8 mouse cellular contexts compared by ENCODE assay signal in the genomic region with DNA sequence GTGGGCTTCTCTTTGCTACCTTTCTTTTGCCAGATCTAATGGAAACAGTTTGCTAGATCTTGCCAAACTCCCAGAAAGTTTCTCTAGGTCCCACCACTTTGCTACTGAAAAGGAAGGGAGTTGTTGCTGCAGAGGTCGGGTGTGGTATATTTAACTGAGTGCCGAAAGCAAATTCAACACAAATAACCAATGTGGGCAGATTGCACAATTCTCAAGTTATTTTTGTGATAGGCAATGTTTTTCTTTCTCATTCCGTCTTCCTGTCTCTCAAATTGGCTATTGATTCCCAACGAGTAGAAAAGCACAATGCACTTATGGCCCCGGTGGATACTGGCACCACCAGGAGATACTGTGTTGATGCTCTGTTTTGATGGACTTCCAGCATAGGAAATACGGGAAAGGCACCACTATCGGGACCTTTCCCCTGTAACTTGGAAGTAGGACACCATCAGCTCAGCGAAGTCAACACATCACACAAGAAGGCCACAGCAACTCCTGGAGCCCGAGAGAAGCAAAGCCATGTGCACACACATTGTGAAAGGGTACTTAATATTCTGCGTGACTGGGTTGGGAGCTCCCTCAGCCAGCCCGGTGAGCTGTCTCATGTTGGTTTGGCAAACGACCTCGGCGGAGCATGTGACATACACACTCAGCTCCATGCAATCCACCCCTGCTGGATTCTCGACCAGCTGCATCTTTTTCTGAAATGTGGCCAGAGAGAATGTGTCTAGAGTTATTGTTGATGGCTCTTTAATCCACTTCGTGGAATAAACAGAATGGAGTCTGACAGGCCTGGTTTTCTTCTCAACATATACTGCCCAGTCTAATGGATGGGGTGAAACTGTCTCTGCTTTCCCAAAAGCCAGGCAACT. TPM values are rescaled to one million over a fixed set of nuclear protein-coding genes. Genes with fewer than 3 reads are reported as not detected.
A peak's percentile ranks its signal among the peaks of the same experiment; 100 is the strongest.
DNase-seq lines count a peak whose midpoint lies in the region; ATAC-seq and TF ChIP-seq lines count a peak whose summit lies in the region.

No protein-coding gene starts in this region.

- no peaks in the 10 kb centered on the region for H3K36me3 ChIP-seq in heart, embryonic 13.5 days

- 49% methylated on average over 16 of the region's 16 CpGs for WGBS in heart, embryonic 13.5 days

- no peak for TF ChIP-seq CTCF in cortical plate, adult 2 months (IDR thresholded peaks at IDR 0.05; ENCODE audit: extremely low read depth, insufficient read depth, low read length)

- peak overlapping the region; percentile 40 for H3K4me2 ChIP-seq in heart, embryonic 13.5 days

- H3K9me3 ChIP-seq in heart, embryonic 13.5 days: no peaks in the 10 kb centered on the region

- peak overlapping the region; percentile 92 for H3K27ac ChIP-seq in cortical plate, adult 2 months (ENCODE audit: insufficient read depth, low read length)
- H3K27ac ChIP-seq in heart, embryonic 13.5 days (replicated peaks): peak overlapping the region; percentile 69

- ATAC-seq in heart, embryonic 13.5 days (ENCODE audit: extremely low read depth, insufficient number of reproducible peaks, low FRiP score, low TSS enrichment): no peak
- ATAC-seq in megakaryocyte progenitor cell, adult 5-6 weeks (replicated peaks; ENCODE audit: poor library complexity): peak; percentile 82
- ATAC-seq in inflammation-experienced regulatory T-cells, adult 6 months: no peak

- no peak overlapping the region for H3K4me3 ChIP-seq in cortical plate, adult 2 months (ENCODE audit: insufficient read depth, low read length)
- H3K4me3 ChIP-seq in heart, embryonic 13.5 days: no peak overlapping the region

- peak; percentile 39 for DNase-seq in retina, postnatal 1 day
- DNase-seq in retina, embryonic 14.5 days (ENCODE audit: low spot score): no peak
- peak; percentile 41 to 69 for DNase-seq in layer of hippocampus, adult 18-20 months (ENCODE audit: low spot score in 2 of 2)
- no peak for DNase-seq in embryo, embryonic 9.5 days (ENCODE audit: extremely low spot score)

- TF ChIP-seq POLR2A in cortical plate, adult 2 months (IDR thresholded peaks at IDR 0.05; ENCODE audit: extremely low read depth, insufficient read depth, low read length): no peak

- H3K27me3 ChIP-seq in heart, embryonic 13.5 days (replicated peaks): no peaks in the 10 kb centered on the region

- H3K4me1 ChIP-seq in cortical plate, adult 2 months (ENCODE audit: control insufficient read depth, insufficient read depth, low read length): peaks cover 14% of the 10 kb centered on the region
- H3K4me1 ChIP-seq in heart, embryonic 13.5 days: peaks cover 40% of the 10 kb centered on the region

- H3K9ac ChIP-seq in heart, embryonic 13.5 days: peak overlapping the region; percentile 50

RNA-seq across cellular contexts. Expression of gene Mcur1, which starts 35.3 kb away (rescaled TPM):
- 24.5 and 26.1 TPM in 2 replicates for polyA plus RNA-seq in cortical plate, adult 2 months (2012; rRNA removed)
- polyA plus RNA-seq in heart, embryonic 13.5 days (2015; fragmentation: Nextera tagmentation; extraction: Ambion mirVana): 14.1 and 14.6 TPM in 2 replicates
- 10 to 100 TPM; 21.5 to 22.5 TPM for total RNA-seq in layer of hippocampus, adult 18-20 months (2021)
- total RNA-seq in megakaryocyte progenitor cell, adult 5-6 weeks (2015): 16.0 and 18.8 TPM in 2 replicates
- total RNA-seq in megakaryocyte progenitor cell, adult 5-6 weeks (2017): 13.7 and 13.8 TPM in 2 replicates
- polyA plus RNA-seq in inflammation-experienced regulatory T-cells, adult 6 months (2017; shearing (Covaris generic)): 10 to 100 TPM in 2 of 3 experiments, 1 to 10 TPM in 1; 7.1 to 19.0 (median 17.0) TPM

RNA-seq across cellular contexts. Expression of gene Ranbp9, which starts 43.6 kb away (rescaled TPM):
- 70.7 and 71.9 TPM in 2 replicates for polyA plus RNA-seq in cortical plate, adult 2 months (2012; rRNA removed)
- polyA plus RNA-seq in heart, embryonic 13.5 days (2015; fragmentation: Nextera tagmentation; extraction: Ambion mirVana): 4.9 and 6.2 TPM in 2 replicates
- 10 to 100 TPM; 86.0 to 88.0 TPM for total RNA-seq in layer of hippocampus, adult 18-20 months (2021)
- 82.8 and 98.1 TPM in 2 replicates for total RNA-seq in megakaryocyte progenitor cell, adult 5-6 weeks (2015)
- total RNA-seq in megakaryocyte progenitor cell, adult 5-6 weeks (2017): 64.5 and 82.0 TPM in 2 replicates
- polyA plus RNA-seq in inflammation-experienced regulatory T-cells, adult 6 months (2017; shearing (Covaris generic)): 10 to 100 TPM; 25.0 to 34.8 (median 34.3) TPM

Comparison
In these comparisons a context has a peak if more than half of its experiments do, and no peak if none do; other contexts are left out.
1. DNase-seq: peak in retina, postnatal 1 day (single experiment) and layer of hippocampus, adult 18-20 months (2 of 2); none in retina, embryonic 14.5 days (single experiment) and embryo, embryonic 9.5 days (single experiment).